Mouse (Mus musculus) limb, embryonic 13.5 days (tissue): ENCODE data around the gene Nploc4. TPM values are rescaled to one million over a fixed set of nuclear protein-coding genes. Genes with fewer than 3 reads are reported as not detected.

ENCODE experiments used
- ATAC-seq: fragments of 200-750 bp; cut with Nextera tagmentation; 2 replicates; pipeline ENCODE4 v1.8.0; 2017; ENCODE audit warnings: low read depth, moderate number of reproducible peaks, moderate TSS enrichment; ENCODE audit not compliant: low FRiP score
- H3K27ac ChIP-seq: fragments of 300-500 bp; sonication (generic); 2 replicates; pipeline ENCODE4 v1.5.1; 2015; ENCODE audit warnings: inconsistent platforms, mild to moderate bottlenecking, moderate library complexity
- H3K27me3 ChIP-seq: fragments of 300-500 bp; sonication (generic); 2 replicates; pipeline ENCODE4 v1.6.1; 2015; ENCODE audit warnings: mild to moderate bottlenecking, inconsistent platforms
- H3K36me3 ChIP-seq: fragments of 300-500 bp; sonication (generic); 2 replicates; pipeline ENCODE4 v1.6.1; 2015; ENCODE audit warnings: inconsistent platforms, mild to moderate bottlenecking, moderate library complexity
- H3K4me1 ChIP-seq: fragments of 300-500 bp; sonication (generic); 2 replicates; pipeline ENCODE4 v1.6.1; 2015; ENCODE audit warnings: inconsistent platforms
- H3K4me2 ChIP-seq: fragments of 300-500 bp; sonication (generic); replicated peaks from 2 replicates; pipeline ENCODE4 v1.6.1; 2015; ENCODE audit warnings: inconsistent platforms, mild to moderate bottlenecking, moderate library complexity
- H3K4me3 ChIP-seq: fragments of 300-500 bp; sonication (generic); 2 replicates; pipeline ENCODE4 v1.5.1; 2015; ENCODE audit warnings: moderate library complexity, mild to moderate bottlenecking, inconsistent platforms
- H3K9ac ChIP-seq: fragments of 300-500 bp; sonication (generic); 2 replicates; pipeline ENCODE4 v1.6.1; 2015; ENCODE audit warnings: mild to moderate bottlenecking, inconsistent platforms
- H3K9me3 ChIP-seq: fragments of 300-500 bp; sonication (generic); 2 replicates; pipeline ENCODE4 v1.6.1; 2016; ENCODE audit warnings: inconsistent platforms
- WGBS: fragments of 180-500 bp; shearing (Covaris S2); methylation state at CpG from one replicate; pipeline ENCODE4 v1.1.7; 2015; 5-methylcytosine and 5-hydroxymethylcytosine counted together
- polyA plus RNA-seq: library from polyadenylated mRNA; unstranded; fragments of >200 nt; fragmentation: Nextera tagmentation; extraction: Ambion mirVana; gene quantifications from 2 replicates; pipeline ENCODE4 v1.2.1, GENCODE M21; 2015

The Nploc4 gene
- polyA plus RNA-seq, 1 experiment from 2014 or later: 37.6 TPM

GRCm38 (mm10) chr11:120373820-120374586 is 63.5 kb downstream of the Nploc4 start:
- no peak overlapping the region for H3K4me2 ChIP-seq
- WGBS: 91% methylated on average over 23 of the region's 23 CpGs
- H3K4me3 ChIP-seq: no peak overlapping the region
- H3K36me3 ChIP-seq: peaks cover 84% of the 10 kb centered on the region
- H3K27me3 ChIP-seq: no peaks in the 10 kb centered on the region
- H3K9me3 ChIP-seq: no peaks in the 10 kb centered on the region
- peaks cover 24% of the 10 kb centered on the region for H3K4me1 ChIP-seq
- H3K27ac ChIP-seq: no peak overlapping the region
- H3K9ac ChIP-seq: 0 out of 2 replicates have a peak overlapping the region, but pooled peaks have one; percentile 25
- no peak for ATAC-seq

GRCm38 (mm10) chr11:120373025-120373424 is 64.5 kb downstream of the Nploc4 start:
- Histone ChIP-seq H3K4me2 (no peak overlapping the region), H3K4me3 (no peak overlapping the region), H3K36me3 (peaks cover 92% of the 10 kb centered on the region), H3K27ac (no peak overlapping the region), H3K9ac (no peak overlapping the region), H3K9me3 (no peaks in the 10 kb centered on the region), H3K27me3 (no peaks in the 10 kb centered on the region), H3K4me1 (peaks cover 22% of the 10 kb centered on the region)
- 62% methylated on average over 13 of the region's 13 CpGs for WGBS
- ATAC-seq: no peak

GRCm38 (mm10) chr11:120369656-120370055 is 67.9 kb downstream of the Nploc4 start:
- ATAC-seq: peak; percentile 45
- H3K27ac ChIP-seq: no peak overlapping the region
- H3K9me3 ChIP-seq: no peaks in the 10 kb centered on the region
- no peaks in the 10 kb centered on the region for H3K27me3 ChIP-seq
- H3K4me1 ChIP-seq: peaks cover 17% of the 10 kb centered on the region
- WGBS: 35% methylated on average over 8 of the region's 8 CpGs
- peaks cover 65% of the 10 kb centered on the region for H3K36me3 ChIP-seq
- peak overlapping the region; percentile 36; the same call in 1 of the 2 replicates for H3K9ac ChIP-seq
- H3K4me3 ChIP-seq: no peak overlapping the region
- no peak overlapping the region for H3K4me2 ChIP-seq

- Histone ChIP-seq H3K27me3 (no peaks in the 10 kb centered on the region), H3K4me1 (peaks cover 19% of the 10 kb centered on the region), H3K4me2 (no peak overlapping the region), H3K27ac (no peak overlapping the region), H3K4me3 (no peak overlapping the region), H3K9ac (no peak overlapping the region), H3K36me3 (peaks cover 33% of the 10 kb centered on the region), H3K9me3 (no peaks in the 10 kb centered on the region)
- 36% methylated on average over 7 of the region's 7 CpGs for WGBS
- ATAC-seq: no peak
Measured at GRCm38 (mm10) chr11:120366443-120367027, 71.0 kb downstream of the Nploc4 start.

GRCm38 (mm10) chr11:120362891-120363290 is 74.6 kb downstream of the Nploc4 start:
- WGBS: 84% methylated on average over 6 of the region's 6 CpGs
- Histone ChIP-seq H3K27ac (no peak overlapping the region), H3K27me3 (no peaks in the 10 kb centered on the region), H3K9me3 (no peaks in the 10 kb centered on the region), H3K4me3 (no peak overlapping the region), H3K36me3 (no peaks in the 10 kb centered on the region), H3K4me1 (peaks cover 49% of the 10 kb centered on the region), H3K4me2 (no peak overlapping the region), H3K9ac (no peak overlapping the region)
- ATAC-seq: no peak

- no peaks in the 10 kb centered on the region for H3K27me3 ChIP-seq
- H3K36me3 ChIP-seq: no peaks in the 10 kb centered on the region
- H3K9me3 ChIP-seq: no peaks in the 10 kb centered on the region
- H3K9ac ChIP-seq: peak within 1 kb of the TSS; percentile 43; the same call in 1 of the 2 replicates
- ATAC-seq: no peak
- peaks cover 58% of the 10 kb centered on the region for H3K4me1 ChIP-seq
- no peak within 1 kb of the TSS for H3K4me2 ChIP-seq
- H3K27ac ChIP-seq: no peak within 1 kb of the TSS
- WGBS: 68% methylated on average over 10 of the region's 10 CpGs
- no peak within 1 kb of the TSS for H3K4me3 ChIP-seq
Measured at GRCm38 (mm10) chr11:120361295-120361694, 76.2 kb downstream of the Nploc4 start, which contains the start of gene Fscn2. Fscn2 (plus strand) TSS chr11:120361534.

- ATAC-seq: no peak
- no peaks in the 10 kb centered on the region for H3K36me3 ChIP-seq
- H3K4me3 ChIP-seq: no peak overlapping the region
- no peak overlapping the region for H3K4me2 ChIP-seq
- peaks cover 55% of the 10 kb centered on the region for H3K4me1 ChIP-seq
- no peak overlapping the region for H3K27ac ChIP-seq
- 65% methylated on average over 5 of the region's 5 CpGs for WGBS
- peak overlapping the region; percentile 43; the same call in 1 of the 2 replicates for H3K9ac ChIP-seq
- H3K27me3 ChIP-seq: no peaks in the 10 kb centered on the region
- H3K9me3 ChIP-seq: no peaks in the 10 kb centered on the region
Measured at GRCm38 (mm10) chr11:120360755-120361154, 76.8 kb downstream of the Nploc4 start.

- no peak overlapping the region for H3K27ac ChIP-seq
- no peak overlapping the region for H3K4me2 ChIP-seq
- no peaks in the 10 kb centered on the region for H3K36me3 ChIP-seq
- peak overlapping the region; percentile 43; the same call in 1 of the 2 replicates for H3K9ac ChIP-seq
- WGBS: 51% methylated on average over 8 of the region's 8 CpGs
- no peaks in the 10 kb centered on the region for H3K27me3 ChIP-seq
- no peak overlapping the region for H3K4me3 ChIP-seq
- H3K9me3 ChIP-seq: no peaks in the 10 kb centered on the region
- ATAC-seq: no peak
- peaks cover 62% of the 10 kb centered on the region for H3K4me1 ChIP-seq
Measured at GRCm38 (mm10) chr11:120360062-120360461, 77.4 kb downstream of the Nploc4 start.

- Histone ChIP-seq H3K9ac (no peak overlapping the region), H3K4me3 (no peak overlapping the region), H3K4me2 (no peak overlapping the region), H3K27me3 (no peaks in the 10 kb centered on the region), H3K27ac (peak overlapping the region; percentile 93; the same call in 1 of the 2 replicates), H3K4me1 (peaks cover 69% of the 10 kb centered on the region), H3K36me3 (no peaks in the 10 kb centered on the region), H3K9me3 (no peaks in the 10 kb centered on the region)
- 82% methylated on average over 6 of the region's 6 CpGs for WGBS
- no peak for ATAC-seq
Measured at GRCm38 (mm10) chr11:120359391-120359790, 78.1 kb downstream of the Nploc4 start.

GRCm38 (mm10) chr11:120357791-120358401 is 79.6 kb downstream of the Nploc4 start:
- Histone ChIP-seq H3K4me2 (peak overlapping the region; percentile 51), H3K27me3 (no peaks in the 10 kb centered on the region), H3K4me1 (peaks cover 80% of the 10 kb centered on the region), H3K27ac (peak overlapping the region; percentile 93), H3K36me3 (no peaks in the 10 kb centered on the region), H3K4me3 (0 out of 2 replicates have a peak overlapping the region, but pooled peaks have one; percentile 5), H3K9ac (peak overlapping the region; percentile 8; the same call in 1 of the 2 replicates), H3K9me3 (no peaks in the 10 kb centered on the region)
- WGBS: 11% methylated on average over 10 of the region's 10 CpGs
- peak; percentile 81 for ATAC-seq

GRCm38 (mm10) chr11:120356900-120357299 is 80.6 kb downstream of the Nploc4 start:
- Histone ChIP-seq H3K4me1 (peaks cover 86% of the 10 kb centered on the region), H3K4me3 (no peak overlapping the region), H3K27ac (peak overlapping the region; percentile 93; the same call in 1 of the 2 replicates), H3K4me2 (no peak overlapping the region), H3K27me3 (no peaks in the 10 kb centered on the region), H3K36me3 (no peaks in the 10 kb centered on the region), H3K9ac (no peak overlapping the region), H3K9me3 (no peaks in the 10 kb centered on the region)
- WGBS: 95% methylated on average over 4 of the region's 4 CpGs
- ATAC-seq: no peak

GRCm38 (mm10) chr11:120356319-120356840 is 81.1 kb downstream of the Nploc4 start:
- Histone ChIP-seq H3K27me3 (no peaks in the 10 kb centered on the region), H3K27ac (peak overlapping the region; percentile 16; the same call in 1 of the 2 replicates), H3K4me1 (peaks cover 88% of the 10 kb centered on the region), H3K9ac (no peak overlapping the region), H3K4me3 (no peak overlapping the region), H3K36me3 (no peaks in the 10 kb centered on the region), H3K9me3 (no peaks in the 10 kb centered on the region), H3K4me2 (no peak overlapping the region)
- WGBS: 83% methylated on average over 15 of the region's 15 CpGs
- ATAC-seq: no peak
